8 mouse cellular contexts compared by ENCODE assay signal in genomic region chr6:103833501-103834132, GRCm38 (mm10).
DNase-seq lines count a peak whose midpoint lies in the region; ATAC-seq and TF ChIP-seq lines count a peak whose summit lies in the region.

No protein-coding gene starts in this region.

- no peak overlapping the region for H3K4me2 ChIP-seq in liver, postnatal 0 days (ENCODE audit: low read depth, low read length)

- intact Hi-C loops in heart, postnatal 25 days (cut with DNase I) = no loop called here

- TF ChIP-seq CTCF in liver, postnatal 0 days (IDR thresholded peaks at IDR 0.05; ENCODE audit: low read depth) = peak; percentile 65

- no peak overlapping the region for H3K4me3 ChIP-seq in ES-E14 (ENCODE audit: insufficient read depth in 1 of 2, low read depth in 1 of 2, low read length in 2 of 2, poor library complexity in 1 of 2, severe bottlenecking in 1 of 2)
- no peak overlapping the region for H3K4me3 ChIP-seq in liver, postnatal 0 days (ENCODE audit: low read depth, low read length)

- no peaks in the 10 kb centered on the region for H3K4me1 ChIP-seq in ES-E14 (ENCODE audit: control insufficient read depth in 2 of 2, insufficient read depth in 2 of 2, low read length in 2 of 2, poor library complexity in 1 of 2)
- no peaks in the 10 kb centered on the region for H3K4me1 ChIP-seq in liver, postnatal 0 days (ENCODE audit: insufficient read depth)

- no peak for ATAC-seq in liver, postnatal 0 days

- in situ Hi-C loops in ES-E14 (cut with MboI; ENCODE audit: low sequenced_read_pairs in 2 of 2, unreplicated experiment in 2 of 2) = no loop called here

- TF ChIP-seq EP300 in liver, postnatal 0 days (IDR thresholded peaks at IDR 0.05; ENCODE audit: low read depth) = no peak

- H3K27me3 ChIP-seq in liver, postnatal 0 days (ENCODE audit: insufficient read depth, low read length) = no peaks in the 10 kb centered on the region

- no peaks in the 10 kb centered on the region for H3K36me3 ChIP-seq in ES-E14 (ENCODE audit: control insufficient read depth, insufficient read depth, low read length, poor library complexity, severe bottlenecking)
- H3K36me3 ChIP-seq in liver, postnatal 0 days (replicated peaks; ENCODE audit: insufficient read depth, low read length) = no peaks in the 10 kb centered on the region

- 42% methylated on average over 16 of the region's 16 CpGs for WGBS in liver, postnatal 0 days (ENCODE audit: insufficient replicate concordance)

- H3K9me3 ChIP-seq in ES-E14 (ENCODE audit: control insufficient read depth, insufficient read depth, low read depth, low read length) = no peaks in the 10 kb centered on the region
- no peaks in the 10 kb centered on the region for H3K9me3 ChIP-seq in liver, postnatal 0 days (ENCODE audit: low read length)

- no peak overlapping the region for H3K9ac ChIP-seq in ES-E14 (ENCODE audit: insufficient read depth, low read depth, low read length, poor library complexity, severe bottlenecking)
- H3K9ac ChIP-seq in liver, postnatal 0 days (replicated peaks) = no peak overlapping the region

- DNase-seq in 416B (ENCODE audit: low read depth) (peak; percentile 71), ES-E14 (ENCODE audit: low read depth, low spot score) (peak; percentile 47)
- peak; percentile 54 for DNase-seq in cerebellum, adult 8-10 months
- peak; percentile 53 for DNase-seq in forelimb bud, embryonic 11.5 days (ENCODE audit: low read depth, low spot score)
- DNase-seq in kidney, postnatal 4 days = peak; percentile 67 to 72
- peak; percentile 28 for DNase-seq in liver, postnatal 0 days
- peak; percentile 84 for DNase-seq in retina, embryonic 14.5 days (ENCODE audit: low spot score)
- DNase-seq in heart, postnatal 25 days (ENCODE audit: low spot score) = no peak

- no peak overlapping the region for H3K27ac ChIP-seq in ES-E14 (ENCODE audit: insufficient read depth, low read depth, low read length, poor library complexity, severe bottlenecking)
- no peak overlapping the region for H3K27ac ChIP-seq in liver, postnatal 0 days (ENCODE audit: low read depth)

TF ChIP-seq in ES-E14, 5 proteins besides CTCF, POLR2A, EP300 and RAD21:
- TF ChIP-seq HCFC1 (IDR thresholded peaks at IDR 0.05; ENCODE audit: borderline replicate concordance, insufficient read depth, low read length) (no peak), ZC3H11A (IDR thresholded peaks at IDR 0.05; ENCODE audit: borderline replicate concordance, low read depth, low read length) (0 out of 2 replicates have a peak, but pooled peaks have one; percentile 20), CHD2 (IDR thresholded peaks at IDR 0.05; ENCODE audit: low read depth, low read length) (no peak), ZNF384 (IDR thresholded peaks at IDR 0.05; ENCODE audit: low read depth, low read length) (no peak), MAFK (IDR thresholded peaks at IDR 0.05; ENCODE audit: insufficient read depth, low read depth, low read length) (no peak)
